Mouse (Mus musculus) erythroblast, embryonic 14.5 days (primary cell): ENCODE results near the gene Gm49601.

ENCODE experiments used
- GATA1 ChIP-seq: IDR thresholded peaks from 2 replicates; pipeline ENCODE4 v1.6.1; 2012; ENCODE audit warnings: low read length, inconsistent platforms, mixed read lengths
- TAL1 ChIP-seq: IDR thresholded peaks from 3 replicates; pipeline ENCODE4 v1.6.1; 2012; ENCODE audit warnings: low read length, inconsistent platforms, mixed read lengths

DNA sequence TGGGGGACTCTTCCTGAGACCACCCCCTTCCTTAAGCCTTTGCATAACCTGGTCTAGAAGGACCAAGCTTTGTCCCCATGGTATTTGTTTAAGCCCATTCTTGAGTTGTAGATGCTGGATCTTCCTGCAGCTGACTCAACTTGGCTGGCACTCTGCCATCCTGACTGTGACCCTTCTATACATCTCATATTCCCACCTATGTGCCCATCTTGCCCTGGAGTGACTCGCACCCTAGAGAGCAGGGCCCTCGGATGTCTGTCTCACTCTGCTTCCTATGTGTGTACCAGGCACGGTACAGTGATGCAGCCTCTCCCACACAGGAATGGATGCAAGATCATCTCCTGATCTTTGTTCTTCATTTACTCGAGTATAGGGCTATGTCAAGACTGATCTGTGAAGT lies 16.7 kb upstream of the Gm49601 start:
- TF ChIP-seq GATA1 (no peak), TAL1 (no peak)
